Mouse (Mus musculus): ENCODE measurements at regions not wholly inside any gene's neighbourhood (a gene's known extent, or its start where the extent isn't known, plus 50 kb on each side); places are given as distances from the start of the nearest gene placed in this dataset.

- DNase-seq (ENCODE audit: low read depth), result no peak
Observed at GRCm38 (mm10) chr1:137636321-137636944, 539.1 kb downstream of the Ptprc start.

GRCm38 (mm10) chr1:137635781-137636180 is 539.7 kb downstream of the Ptprc start:
- DNase-seq (ENCODE audit: low read depth), result no peak

GRCm38 (mm10) chr1:137631546-137631945 is 544.0 kb downstream of the Ptprc start:
- no peak for DNase-seq (ENCODE audit: low read depth)

- DNase-seq (ENCODE audit: low read depth), result no peak
Observed at GRCm38 (mm10) chr1:137620672-137621071, 554.8 kb downstream of the Ptprc start.

GRCm38 (mm10) chr1:137618231-137618630 is 557.3 kb downstream of the Ptprc start:
- no peak for DNase-seq (ENCODE audit: low read depth)

- no peak for DNase-seq (ENCODE audit: low read depth)
Observed at GRCm38 (mm10) chr1:137617513-137617912, 558.0 kb downstream of the Ptprc start.

- DNase-seq (ENCODE audit: low read depth), result no peak
Observed at GRCm38 (mm10) chr1:137606716-137607115, 568.8 kb downstream of the Ptprc start.

- no peak for DNase-seq (ENCODE audit: low read depth)
Observed at GRCm38 (mm10) chr1:137605890-137606663, 569.4 kb downstream of the Ptprc start.

GRCm38 (mm10) chr1:137593732-137594131 is 581.8 kb downstream of the Ptprc start:
- DNase-seq (ENCODE audit: low read depth), result no peak

- DNase-seq (ENCODE audit: low read depth), result no peak
Observed at GRCm38 (mm10) chr1:137591891-137592290, 583.6 kb downstream of the Ptprc start.

GRCm38 (mm10) chr1:137591295-137591694 is 584.2 kb downstream of the Ptprc start:
- DNase-seq (ENCODE audit: low read depth), result no peak

GRCm38 (mm10) chr1:137588304-137589300 is 586.9 kb downstream of the Ptprc start:
- DNase-seq (ENCODE audit: low read depth), result no peak

GRCm38 (mm10) chr1:137587481-137588228 is 587.9 kb downstream of the Ptprc start:
- no peak for DNase-seq (ENCODE audit: low read depth)

- no peak for DNase-seq (ENCODE audit: low read depth)
Observed at GRCm38 (mm10) chr1:137584696-137585095, 590.8 kb downstream of the Ptprc start.

- DNase-seq (ENCODE audit: low read depth), result no peak
Observed at GRCm38 (mm10) chr1:137584104-137584675, 591.3 kb downstream of the Ptprc start.

GRCm38 (mm10) chr1:137577639-137578038 is 597.9 kb downstream of the Ptprc start:
- DNase-seq (ENCODE audit: low read depth), result no peak

- no peak for DNase-seq (ENCODE audit: low read depth)
Observed at GRCm38 (mm10) chr1:137576174-137576573, 599.3 kb downstream of the Ptprc start.

- DNase-seq (ENCODE audit: low read depth), result no peak
Observed at GRCm38 (mm10) chr1:137575380-137575779, 600.1 kb downstream of the Ptprc start.

GRCm38 (mm10) chr1:137571905-137572865 is 603.3 kb downstream of the Ptprc start:
- DNase-seq (ENCODE audit: low read depth), result no peak
